Mouse (Mus musculus): Measurements from ENCODE around the gene Pi16.

DNA sequence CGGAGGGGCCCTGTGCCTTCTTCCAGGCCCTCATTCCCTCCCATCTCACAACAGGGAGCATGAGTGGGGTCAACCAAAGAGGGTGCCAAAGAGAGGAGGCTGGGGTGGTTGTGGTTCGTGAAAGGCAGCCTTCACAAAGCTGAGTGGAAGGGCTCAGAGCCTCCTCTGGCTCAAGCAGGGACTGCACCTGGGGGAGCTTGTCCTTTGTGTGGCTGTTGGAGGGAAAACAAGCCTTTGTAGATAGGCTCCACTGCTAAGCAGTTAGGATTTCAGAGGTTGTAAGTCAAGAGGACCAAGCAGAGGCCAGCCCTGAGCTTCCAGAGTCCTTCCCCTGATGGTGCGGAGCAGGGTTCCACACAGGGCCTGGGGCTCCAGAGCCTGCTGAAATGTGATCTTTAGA lies 14.4 kb upstream of the Pi16 start:
- TF ChIP-seq CTCF (IDR thresholded peaks at IDR 0.05; ENCODE audit: control insufficient read depth, insufficient read depth, insufficient read length) (no peak), CEBPB (IDR thresholded peaks at IDR 0.05; ENCODE audit: low read depth) (no peak), MYOD1 (IDR thresholded peaks at IDR 0.05; ENCODE audit: control insufficient read depth, insufficient read length, low read depth) (no peak), MAX (IDR thresholded peaks at IDR 0.05) (no peak), MYOG (IDR thresholded peaks at IDR 0.05; ENCODE audit: control insufficient read depth, extremely low read depth, insufficient read length) (no peak), USF1 (IDR thresholded peaks at IDR 0.05; ENCODE audit: low read depth) (no peak), FOSL1 (IDR thresholded peaks at IDR 0.05; ENCODE audit: insufficient read depth, low read length, poor library complexity, severe bottlenecking) (no peak)
